Mouse (Mus musculus): ENCODE results near the gene Zfp987. TPM values are rescaled to one million over a fixed set of nuclear protein-coding genes. Genes with fewer than 3 reads are reported as not detected.
"Not testable (repeated sequence)": the region's sequence is repeated elsewhere in the genome, so short reads cannot be mapped to it uniquely, and the experiment has no call there.

Gene Zfp987
- polyA plus RNA-seq, 1 experiment from 2014 or later: not detected

DNA sequence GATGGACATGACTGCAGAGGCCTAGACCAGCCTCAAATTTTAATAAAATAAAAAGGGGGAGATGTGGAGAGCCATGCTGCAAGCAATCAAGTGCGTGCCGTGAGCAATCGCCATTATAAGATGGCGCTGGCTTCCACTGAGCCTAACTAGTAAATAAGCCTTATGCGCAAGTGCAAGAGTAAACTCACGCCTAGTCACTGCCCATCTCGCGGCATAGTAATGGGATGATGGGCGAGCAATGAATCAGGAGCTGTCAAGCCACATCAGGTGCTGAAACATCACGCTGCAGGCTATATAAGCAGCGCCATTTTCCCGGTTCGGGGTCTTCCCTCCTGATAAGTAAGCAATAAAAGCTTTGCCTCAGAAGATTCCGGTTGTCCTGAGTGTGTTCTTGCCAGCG is 33.5 kb upstream of the Zfp987 start:
- H3K9me3 ChIP-seq (ENCODE audit: control insufficient read depth, low read length): peaks cover 11% of the 10 kb centered on the region
- H3K36me3 ChIP-seq (ENCODE audit: control insufficient read depth, insufficient read depth, low read length); H3K27ac ChIP-seq (ENCODE audit: low read length); ATAC-seq (ENCODE audit: low read depth); H3K4me3 ChIP-seq (ENCODE audit: low read length); H3K27me3 ChIP-seq (ENCODE audit: control insufficient read depth, insufficient read depth, low read depth, low read length); H3K9ac ChIP-seq (ENCODE audit: low read length); H3K4me1 ChIP-seq (replicated peaks; ENCODE audit: control insufficient read depth, insufficient read depth, low read length); H3K4me2 ChIP-seq (ENCODE audit: low read depth, low read length): not testable (repeated sequence)
- 86% methylated on average over 15 of the region's 15 CpGs for WGBS

- not testable (repeated sequence) for H3K27ac ChIP-seq (ENCODE audit: low read length)
Measured at GRCm38 (mm10) chr4:146064807-146065206, 32.3 kb upstream of the Zfp987 start.

DNA sequence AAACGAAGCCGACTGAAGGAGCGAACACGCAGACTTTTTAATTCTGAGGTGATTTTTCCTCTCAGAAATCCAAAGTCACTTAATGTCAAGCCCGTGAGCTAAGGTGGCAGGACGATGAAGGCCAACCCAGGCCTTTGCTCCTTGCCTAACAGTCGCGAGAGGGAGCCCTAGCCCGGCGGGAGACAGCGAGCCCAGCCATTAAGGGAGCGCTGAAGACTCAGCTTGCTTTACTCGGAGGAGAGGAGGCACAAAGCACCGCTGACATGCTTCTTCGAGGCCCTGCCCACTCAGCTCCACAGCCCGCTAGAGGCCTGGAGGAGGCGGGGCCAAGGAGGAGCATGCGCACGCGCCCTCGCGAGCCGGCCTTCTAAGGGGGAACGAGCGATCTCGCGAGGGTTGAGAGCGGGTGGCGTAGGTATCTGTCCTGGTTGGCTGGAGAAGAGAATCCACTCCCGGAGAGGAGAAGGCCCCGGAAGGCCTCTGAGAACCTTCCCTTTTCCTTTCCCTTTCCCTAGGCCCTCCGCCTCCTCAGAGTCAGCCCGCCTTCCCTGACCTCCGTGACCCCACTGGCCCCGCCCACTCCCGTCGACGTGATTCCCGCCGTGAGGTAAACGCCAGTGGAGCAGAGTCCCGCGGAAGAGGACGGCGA is 30.0 kb upstream of the Zfp987 start:
- not testable (repeated sequence) for H3K4me1 ChIP-seq (replicated peaks; ENCODE audit: control insufficient read depth, insufficient read depth, low read length); H3K27ac ChIP-seq (ENCODE audit: low read length); H3K4me2 ChIP-seq (ENCODE audit: low read depth, low read length); H3K9ac ChIP-seq (ENCODE audit: low read length); H3K27me3 ChIP-seq (ENCODE audit: control insufficient read depth, insufficient read depth, low read depth, low read length); H3K9me3 ChIP-seq (ENCODE audit: control insufficient read depth, low read length); H3K36me3 ChIP-seq (ENCODE audit: control insufficient read depth, insufficient read depth, low read length); H3K4me3 ChIP-seq (ENCODE audit: low read length); ATAC-seq (ENCODE audit: low read depth)
- 33% methylated on average over 37 of the region's 45 CpGs for WGBS

More at GRCm38 (mm10) chr4:146064807-146065206, 32.3 kb upstream of the Zfp987 start:
- not testable (repeated sequence) for H3K4me1 ChIP-seq (replicated peaks; ENCODE audit: control insufficient read depth, insufficient read depth, low read length); H3K4me3 ChIP-seq (ENCODE audit: low read length); ATAC-seq (ENCODE audit: low read depth); H3K36me3 ChIP-seq (ENCODE audit: control insufficient read depth, insufficient read depth, low read length); H3K9me3 ChIP-seq (ENCODE audit: control insufficient read depth, low read length); H3K9ac ChIP-seq (ENCODE audit: low read length); H3K4me2 ChIP-seq (ENCODE audit: low read depth, low read length); H3K27me3 ChIP-seq (ENCODE audit: control insufficient read depth, insufficient read depth, low read depth, low read length)
- WGBS: 67% methylated on average over 4 of the region's 5 CpGs

- not testable (repeated sequence) for H3K9ac ChIP-seq (ENCODE audit: low read length); ATAC-seq (ENCODE audit: low read depth)
Measured at GRCm38 (mm10) chr4:146067594-146067993, 29.5 kb upstream of the Zfp987 start.

DNA sequence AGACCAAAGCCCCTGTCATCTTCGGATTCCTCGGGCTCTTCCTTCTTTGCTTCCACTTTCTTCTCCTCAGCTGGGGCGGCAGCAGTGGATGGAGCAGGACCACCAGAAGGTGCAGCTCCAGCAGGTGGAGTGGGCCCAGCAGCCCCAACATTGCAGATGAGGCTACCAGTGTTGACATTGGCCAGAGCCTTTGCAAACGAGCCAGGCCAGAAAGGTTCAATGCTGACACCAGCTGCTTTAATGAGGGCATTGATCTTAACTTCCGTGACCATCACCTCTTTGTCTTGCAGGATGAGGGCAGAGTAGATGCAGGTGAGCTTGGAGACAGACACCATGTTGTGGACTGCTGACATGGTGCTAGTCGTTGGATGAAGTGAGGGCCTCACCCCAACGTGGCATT is 23.8 kb upstream of the Zfp987 start:
- H3K27me3 ChIP-seq (ENCODE audit: control insufficient read depth, insufficient read depth, low read depth, low read length); H3K4me3 ChIP-seq (ENCODE audit: low read length); H3K4me1 ChIP-seq (replicated peaks; ENCODE audit: control insufficient read depth, insufficient read depth, low read length); ATAC-seq (ENCODE audit: low read depth); H3K9me3 ChIP-seq (ENCODE audit: control insufficient read depth, low read length); H3K4me2 ChIP-seq (ENCODE audit: low read depth, low read length); H3K27ac ChIP-seq (ENCODE audit: low read length); H3K36me3 ChIP-seq (ENCODE audit: control insufficient read depth, insufficient read depth, low read length); H3K9ac ChIP-seq (ENCODE audit: low read length): not testable (repeated sequence)
- WGBS: 80% methylated on average over 5 of the region's 7 CpGs

More at GRCm38 (mm10) chr4:146067594-146067993, 29.5 kb upstream of the Zfp987 start:
- H3K27ac ChIP-seq (ENCODE audit: low read length); H3K36me3 ChIP-seq (ENCODE audit: control insufficient read depth, insufficient read depth, low read length); H3K27me3 ChIP-seq (ENCODE audit: control insufficient read depth, insufficient read depth, low read depth, low read length); H3K9me3 ChIP-seq (ENCODE audit: control insufficient read depth, low read length); H3K4me1 ChIP-seq (replicated peaks; ENCODE audit: control insufficient read depth, insufficient read depth, low read length); H3K4me3 ChIP-seq (ENCODE audit: low read length): not testable (repeated sequence)
- WGBS: 22% methylated on average over 46 of the region's 55 CpGs
- peak overlapping the region; percentile 20; the same call in 1 of the 2 replicates for H3K4me2 ChIP-seq (ENCODE audit: low read depth, low read length)

GRCm38 (mm10) chr4:146101448-146101847 is 4.3 kb downstream of the Zfp987 start:
- H3K9me3 ChIP-seq (ENCODE audit: control insufficient read depth, low read length); H3K27ac ChIP-seq (ENCODE audit: low read length); H3K9ac ChIP-seq (ENCODE audit: low read length); H3K27me3 ChIP-seq (ENCODE audit: control insufficient read depth, insufficient read depth, low read depth, low read length); H3K4me1 ChIP-seq (replicated peaks; ENCODE audit: control insufficient read depth, insufficient read depth, low read length); H3K36me3 ChIP-seq (ENCODE audit: control insufficient read depth, insufficient read depth, low read length); H3K4me2 ChIP-seq (ENCODE audit: low read depth, low read length); H3K4me3 ChIP-seq (ENCODE audit: low read length); ATAC-seq (ENCODE audit: low read depth): not testable (repeated sequence)
- 38% methylated on average over 3 of the region's 3 CpGs for WGBS

DNA sequence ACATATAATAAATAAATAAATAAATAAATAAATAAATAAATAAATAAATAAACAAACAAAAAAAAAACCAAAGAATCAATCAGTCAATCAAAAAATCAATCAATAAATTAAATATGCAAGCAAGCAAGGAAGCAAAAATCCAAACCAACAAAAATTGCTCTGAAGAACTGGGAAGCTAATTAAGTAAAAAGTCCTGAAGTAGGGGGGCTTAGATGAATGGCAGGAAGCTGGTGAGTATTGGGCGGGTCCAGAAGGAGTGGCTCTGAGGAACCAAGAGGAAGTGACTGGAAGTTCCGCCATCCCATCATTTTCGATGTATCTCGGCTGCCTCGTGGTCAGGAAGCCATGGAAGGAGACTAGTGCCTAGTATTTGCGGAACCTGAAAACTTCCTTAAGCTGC is 59.4 kb downstream of the Zfp987 start, which contains the start of gene Zfp600:
Gene Zfp600, plus strand, starts transcription at position 301 of the 400 bp plus-strand sequence.
- ATAC-seq (ENCODE audit: low read depth): not testable (repeated sequence)

DNA sequence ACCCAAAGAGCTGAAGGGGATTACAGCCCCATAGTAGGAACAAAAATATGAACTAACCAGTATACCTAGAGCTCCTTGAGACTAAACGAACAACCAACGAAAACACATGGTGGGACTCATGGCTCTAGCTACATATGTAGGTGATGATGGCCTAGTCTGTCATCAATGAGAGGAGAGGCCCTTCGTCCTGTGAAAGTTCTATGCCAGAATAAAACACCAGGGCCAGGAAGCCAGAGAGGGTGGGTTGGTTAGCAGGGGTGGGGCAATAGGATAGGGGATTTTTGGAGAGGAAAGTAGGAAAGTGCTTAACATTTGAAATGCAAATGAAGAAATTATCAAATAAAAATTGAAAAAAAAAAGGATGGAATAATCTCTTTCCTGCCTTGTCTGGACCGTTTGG is 65.8 kb downstream of the Zfp987 start:
- H3K36me3 ChIP-seq (ENCODE audit: control insufficient read depth, insufficient read depth, low read length); H3K4me3 ChIP-seq (ENCODE audit: low read length); H3K9me3 ChIP-seq (ENCODE audit: control insufficient read depth, low read length); H3K27ac ChIP-seq (ENCODE audit: low read length); H3K4me1 ChIP-seq (replicated peaks; ENCODE audit: control insufficient read depth, insufficient read depth, low read length); ATAC-seq (ENCODE audit: low read depth); H3K4me2 ChIP-seq (ENCODE audit: low read depth, low read length); H3K27me3 ChIP-seq (ENCODE audit: control insufficient read depth, insufficient read depth, low read depth, low read length); H3K9ac ChIP-seq (ENCODE audit: low read length): not testable (repeated sequence)
- 94% methylated on average over 2 of the region's 4 CpGs for WGBS

More for the DNA sequence above, 59.4 kb downstream of the Zfp987 start, which contains the start of gene Zfp600:
- H3K36me3 ChIP-seq (ENCODE audit: control insufficient read depth, insufficient read depth, low read length); H3K4me3 ChIP-seq (ENCODE audit: low read length); H3K27me3 ChIP-seq (ENCODE audit: control insufficient read depth, insufficient read depth, low read depth, low read length); H3K4me2 ChIP-seq (ENCODE audit: low read depth, low read length); H3K4me1 ChIP-seq (replicated peaks; ENCODE audit: control insufficient read depth, insufficient read depth, low read length); H3K9me3 ChIP-seq (ENCODE audit: control insufficient read depth, low read length); H3K9ac ChIP-seq (ENCODE audit: low read length); H3K27ac ChIP-seq (ENCODE audit: low read length): not testable (repeated sequence)
- no CpG with 5 or more reads among the region's 6 CpGs for WGBS

DNA sequence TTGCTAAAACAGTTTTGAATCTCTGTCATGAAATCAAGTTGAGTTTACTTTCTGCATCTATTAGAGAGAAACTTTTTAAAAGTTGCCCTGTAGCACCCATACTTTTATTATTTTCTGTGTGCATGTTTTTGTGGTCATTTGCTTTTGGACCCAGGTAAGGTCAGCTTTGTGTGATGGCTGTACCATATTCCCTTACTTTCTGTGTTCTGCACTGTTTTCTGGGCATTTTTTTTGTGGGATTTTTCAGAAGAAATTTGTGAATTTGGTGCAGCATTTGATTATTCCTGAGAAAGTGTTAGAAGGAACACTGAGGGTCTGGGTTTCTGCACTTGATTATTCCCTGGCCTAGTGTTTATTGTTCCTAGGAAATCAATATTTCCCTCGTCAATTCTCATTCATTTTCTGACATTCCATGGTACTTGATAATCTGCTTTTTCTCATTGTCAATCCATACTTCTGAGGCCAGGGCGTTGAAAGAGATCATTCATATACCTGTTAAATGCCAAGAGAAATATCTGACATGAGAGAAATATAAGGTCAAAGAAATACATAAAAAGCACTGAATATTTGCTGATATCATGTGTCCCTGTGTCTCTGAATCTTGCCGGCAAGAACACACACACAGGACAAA is 70.2 kb downstream of the Zfp987 start:
- H3K4me1 ChIP-seq (replicated peaks; ENCODE audit: control insufficient read depth, insufficient read depth, low read length); H3K9me3 ChIP-seq (ENCODE audit: control insufficient read depth, low read length); H3K9ac ChIP-seq (ENCODE audit: low read length); H3K36me3 ChIP-seq (ENCODE audit: control insufficient read depth, insufficient read depth, low read length); H3K27ac ChIP-seq (ENCODE audit: low read length); H3K4me3 ChIP-seq (ENCODE audit: low read length); H3K27me3 ChIP-seq (ENCODE audit: control insufficient read depth, insufficient read depth, low read depth, low read length); H3K4me2 ChIP-seq (ENCODE audit: low read depth, low read length); ATAC-seq (ENCODE audit: low read depth): not testable (repeated sequence)
- WGBS: 75% methylated on average over 3 of the region's 3 CpGs
